Mouse (Mus musculus): ENCODE results near the gene Cep126. TPM values are rescaled to one million over a fixed set of nuclear protein-coding genes. Genes with fewer than 3 reads are reported as not detected.

Cep126 gene
- polyA plus RNA-seq (2012) = 0.44 and 1.00 TPM in 2 replicates

DNA sequence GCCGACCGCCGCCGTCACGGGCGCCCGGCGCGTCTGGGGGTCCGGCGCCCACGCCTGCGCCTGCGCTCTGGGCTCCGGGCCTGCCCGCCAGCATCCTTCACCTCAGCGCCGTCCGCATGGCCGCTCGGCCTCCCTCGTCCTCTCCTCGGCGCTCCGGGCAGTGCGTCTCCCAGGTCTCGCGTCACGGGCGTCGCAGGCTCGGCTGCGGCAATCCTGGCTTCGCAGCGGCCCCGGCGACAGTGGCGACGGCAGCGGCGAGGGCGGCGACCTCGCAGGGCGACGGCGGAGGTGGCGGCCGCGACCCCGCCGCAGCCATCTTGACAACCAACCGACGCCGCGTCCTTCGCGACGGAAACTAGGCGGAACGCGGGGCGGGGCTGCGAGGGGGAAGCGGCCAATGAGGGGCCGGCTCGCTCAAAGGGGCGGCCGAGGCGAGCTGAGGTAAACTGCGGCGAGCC is at the start of gene Cep126:
Cep126 (minus strand) TSS at position 178 of the 458 bp plus-strand sequence.

GRCm38 (mm10) chr9:8042338-8043043 is 91.6 kb downstream of the Cep126 start, which contains the start of gene Cfap300:
Gene Cfap300 (minus strand): TSS chr9:8042823.

Other genes starting within 250 kb of the Cep126 start
- gene Yap1, start 129.7 kb downstream of the Cep126 start, polyA plus RNA-seq (2012) = 0.11 and 0.24 TPM in 2 replicates
- 0.19 and 1.6 TPM in 2 replicates for gene Cfap300, start 91.5 kb downstream of the Cep126 start, polyA plus RNA-seq (2012)